Mouse (Mus musculus): Measurements from ENCODE around the gene Mbnl2.

Gene Mbnl2

GRCm38 (mm10) chr14:120298439-120298838, 23.0 kb downstream of the Mbnl2 start:
- no peak for DNase-seq

GRCm38 (mm10) chr14:120299716-120300115, 24.2 kb downstream of the Mbnl2 start:
- DNase-seq, result no peak

- DNase-seq, result no peak
Measured at GRCm38 (mm10) chr14:120300191-120300590, 24.7 kb downstream of the Mbnl2 start.

- DNase-seq, result no peak
Measured at GRCm38 (mm10) chr14:120300814-120301213, 25.3 kb downstream of the Mbnl2 start.

GRCm38 (mm10) chr14:120302913-120303548, 27.6 kb downstream of the Mbnl2 start:
- no peak for DNase-seq

GRCm38 (mm10) chr14:120306229-120306628, 30.8 kb downstream of the Mbnl2 start:
- DNase-seq, result no peak

GRCm38 (mm10) chr14:120307356-120307755, 31.9 kb downstream of the Mbnl2 start:
- no peak for DNase-seq

- DNase-seq, result no peak
Measured at GRCm38 (mm10) chr14:120307963-120308362, 32.5 kb downstream of the Mbnl2 start.

GRCm38 (mm10) chr14:120309691-120310090, 34.2 kb downstream of the Mbnl2 start:
- DNase-seq, result no peak

GRCm38 (mm10) chr14:120311330-120312097, 36.0 kb downstream of the Mbnl2 start:
- DNase-seq, result no peak

- DNase-seq, result no peak
Measured at GRCm38 (mm10) chr14:120312661-120313406, 37.4 kb downstream of the Mbnl2 start.

GRCm38 (mm10) chr14:120313466-120313865, 38.0 kb downstream of the Mbnl2 start:
- no peak for DNase-seq

- no peak for DNase-seq
Measured at GRCm38 (mm10) chr14:120315721-120316120, 40.3 kb downstream of the Mbnl2 start.

GRCm38 (mm10) chr14:120318326-120318935, 43.0 kb downstream of the Mbnl2 start:
- DNase-seq, result no peak

- no peak for DNase-seq
Measured at GRCm38 (mm10) chr14:120318974-120319731, 43.7 kb downstream of the Mbnl2 start.

- no peak for DNase-seq
Measured at GRCm38 (mm10) chr14:120322041-120322440, 46.6 kb downstream of the Mbnl2 start.

- DNase-seq, result no peak
Measured at GRCm38 (mm10) chr14:120323111-120323510, 47.6 kb downstream of the Mbnl2 start.

GRCm38 (mm10) chr14:120324061-120324791, 48.8 kb downstream of the Mbnl2 start:
- no peak for DNase-seq

- DNase-seq, result no peak
Measured at GRCm38 (mm10) chr14:120324883-120325480, 49.5 kb downstream of the Mbnl2 start.

GRCm38 (mm10) chr14:120325673-120326072, 50.2 kb downstream of the Mbnl2 start:
- DNase-seq, result no peak

- no peak for DNase-seq
Measured at GRCm38 (mm10) chr14:120330454-120330853, 55.0 kb downstream of the Mbnl2 start.

Data from right cerebral cortex, postnatal 4 days (tissue).